Mouse (Mus musculus) E14TG2a.4 (cell line): ENCODE measurements at regions not wholly inside any gene's neighbourhood (a gene's known extent, or its start where the extent isn't known, plus 50 kb on each side); places are given as distances from the start of the nearest gene placed in this dataset.

Experiments
- CTCF ChIP-seq: conservative IDR thresholded peaks from 2 replicates; pipeline ENCODE4 v1.5.1; 2014; ENCODE audit warnings: low read length
- NANOG ChIP-seq: IDR thresholded peaks from 2 replicates; pipeline ENCODE4 v1.6.1; 2014; ENCODE audit warnings: borderline replicate concordance, low read length, mixed read lengths
- POU5F1 ChIP-seq: IDR thresholded peaks from 2 replicates; pipeline ENCODE4 v1.6.1; 2014; ENCODE audit warnings: low read length, borderline replicate concordance

DNA sequence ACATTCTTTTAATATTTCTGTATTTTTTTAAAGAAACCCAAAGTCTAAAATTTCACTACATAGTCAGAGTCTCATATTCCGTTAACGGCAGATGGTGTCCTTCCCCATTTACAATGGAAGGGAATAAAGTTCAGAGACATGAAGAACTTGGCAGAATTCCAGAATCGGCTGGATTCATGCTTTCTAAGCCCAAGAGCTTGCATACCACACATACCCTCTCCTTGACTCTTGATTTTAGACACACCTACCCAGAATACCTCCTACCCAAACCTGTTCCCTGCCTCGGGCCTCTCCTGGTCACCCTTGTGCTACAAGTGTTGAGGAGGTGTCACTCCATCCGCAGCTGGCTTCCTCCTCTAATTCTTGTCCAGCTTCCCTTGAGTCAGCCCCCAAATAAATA, 195.8 kb upstream of the Prok2 start:
- TF ChIP-seq CTCF (no peak), POU5F1 (no peak), NANOG (no peak)
